Mouse (Mus musculus) kidney, adult 8-10 months (tissue): ENCODE measurements around the gene Ap1m2.
"Not testable (repeated sequence)": the region's sequence is repeated elsewhere in the genome, so short reads cannot be mapped to it uniquely, and the experiment has no call there.

Experiments used
- DNase-seq, 2 experiments: peaks; one replicate each; pipeline ENCODE4 v3.0.0; 2022

The Ap1m2 gene

DNA sequence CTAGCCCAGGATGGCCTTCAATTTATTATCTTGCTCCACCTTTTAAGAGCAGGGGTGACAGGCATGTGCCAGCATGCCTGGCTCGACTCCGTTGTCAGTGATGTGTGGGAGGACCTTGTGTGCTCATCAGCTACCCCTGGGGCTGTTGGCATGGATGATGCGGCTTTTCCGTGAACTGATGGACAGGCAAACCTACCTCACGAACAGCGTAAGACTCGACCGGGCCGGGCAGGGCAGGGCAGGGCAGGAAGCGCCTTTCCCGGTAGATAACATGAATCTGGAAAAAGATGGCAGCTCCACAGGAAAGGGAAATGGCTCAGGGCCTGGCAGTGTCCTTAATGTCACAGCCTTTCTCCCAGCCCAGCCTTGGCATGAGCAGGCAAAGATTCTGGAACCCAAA lies 12.1 kb upstream of the Ap1m2 start:
- peak; percentile 11 to 44 for DNase-seq

GRCm38 (mm10) chr9:21322917-21323297 lies 10.8 kb upstream of the Ap1m2 start:
- DNase-seq, result not testable (repeated sequence)

DNA sequence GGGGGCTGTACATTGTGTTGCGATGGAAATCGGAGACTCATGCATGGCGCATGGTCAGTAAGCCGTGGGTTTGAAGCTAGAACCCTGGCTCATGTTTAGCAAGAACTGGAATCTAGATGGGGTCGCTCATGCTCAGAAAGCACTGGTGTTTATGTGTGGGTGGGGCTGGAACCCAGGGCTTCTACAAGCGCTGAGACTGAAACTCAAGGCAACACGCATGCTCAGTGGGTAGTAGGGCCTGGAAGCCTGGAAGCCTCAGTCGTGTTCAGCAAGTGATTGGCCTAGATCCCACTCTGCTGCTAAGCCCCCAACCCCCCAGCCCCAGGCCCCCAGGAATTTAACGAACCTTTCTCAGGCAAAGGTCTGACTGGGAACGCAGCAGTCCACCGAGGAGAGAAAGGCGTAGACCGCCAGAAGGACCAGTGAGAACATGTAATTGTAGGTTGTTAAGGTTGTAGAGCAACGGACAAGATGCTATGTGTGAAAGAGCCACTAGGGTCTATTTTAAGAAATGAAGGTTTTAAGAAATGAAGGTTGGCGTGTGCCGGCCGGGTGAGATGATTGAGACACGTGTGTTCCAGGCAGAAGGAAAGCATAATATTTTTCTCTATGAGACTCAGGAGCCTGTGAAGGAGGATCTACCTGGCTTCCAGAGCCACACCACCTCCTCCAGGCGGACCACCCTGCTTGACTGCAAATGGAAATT lies 10.2 kb upstream of the Ap1m2 start:
- no peak for DNase-seq

GRCm38 (mm10) chr9:21321513-21321835 lies 9.3 kb upstream of the Ap1m2 start:
- peak; percentile 38 to 42 for DNase-seq

DNA sequence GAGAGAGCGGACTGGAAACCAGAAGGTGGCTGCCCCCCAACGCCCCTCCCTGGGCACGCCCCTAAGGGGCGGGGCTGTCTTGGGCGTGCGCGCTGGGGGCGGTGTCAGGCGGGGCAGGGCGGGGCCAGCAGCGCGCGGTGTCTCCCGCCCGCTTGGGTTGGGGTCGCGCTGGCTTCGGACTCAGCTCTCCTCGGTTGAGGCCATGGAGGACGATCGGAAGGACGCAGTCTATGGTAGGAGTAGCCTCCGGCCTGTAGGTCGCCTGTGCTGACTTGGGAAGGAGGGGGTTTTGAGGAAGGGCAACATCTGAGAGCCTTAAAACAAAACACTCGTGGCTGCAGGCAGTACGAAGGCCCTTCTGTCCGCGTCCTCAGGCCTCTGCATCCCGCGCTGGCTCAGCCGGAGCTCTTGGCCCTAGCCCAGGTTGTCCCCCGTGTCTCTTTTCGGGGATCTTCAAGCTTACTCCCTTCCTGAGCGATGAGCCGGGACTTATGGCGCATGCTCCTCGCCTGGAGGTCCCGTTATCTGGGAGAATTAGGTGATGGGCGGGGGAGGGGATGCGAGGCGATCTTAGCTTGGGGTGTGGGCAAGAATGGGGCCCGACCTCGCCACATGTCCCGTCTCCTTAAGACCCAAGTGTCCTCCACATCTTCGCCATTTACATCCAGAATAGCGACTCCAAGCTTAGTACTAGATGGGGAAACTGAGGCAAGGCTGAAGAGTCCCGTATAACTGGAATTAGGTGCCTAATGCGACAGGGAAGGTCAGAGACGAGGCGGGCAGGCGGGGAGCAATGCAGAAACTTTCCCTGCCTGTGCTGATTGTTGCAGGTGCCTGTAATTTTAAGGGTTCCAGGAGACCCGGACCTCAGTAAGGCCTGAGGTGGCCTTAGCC lies 8.7 kb upstream of the Ap1m2 start, which contains the start of gene Slc44a2:
Slc44a2 (plus strand) TSS at position 80 of the 894 bp plus-strand sequence.
- peak; percentile 70 to 83 for DNase-seq

DNA sequence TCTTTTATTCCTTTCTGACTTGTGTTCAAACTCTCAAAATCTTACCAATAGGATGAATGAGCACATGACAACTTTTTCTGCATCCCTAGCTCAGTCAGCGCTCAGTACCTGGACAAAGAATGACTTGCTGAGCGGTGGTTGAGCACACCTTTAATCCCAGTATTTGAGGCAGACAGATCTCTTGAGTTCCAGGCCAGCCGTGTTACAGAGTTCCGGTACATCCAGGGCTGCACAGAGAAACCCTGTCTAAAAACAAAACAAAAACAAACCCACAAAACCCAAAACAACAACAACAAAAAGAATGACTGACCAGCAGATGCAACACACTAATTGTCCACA lies 8.1 kb upstream of the Ap1m2 start:
- no peak for DNase-seq

DNA sequence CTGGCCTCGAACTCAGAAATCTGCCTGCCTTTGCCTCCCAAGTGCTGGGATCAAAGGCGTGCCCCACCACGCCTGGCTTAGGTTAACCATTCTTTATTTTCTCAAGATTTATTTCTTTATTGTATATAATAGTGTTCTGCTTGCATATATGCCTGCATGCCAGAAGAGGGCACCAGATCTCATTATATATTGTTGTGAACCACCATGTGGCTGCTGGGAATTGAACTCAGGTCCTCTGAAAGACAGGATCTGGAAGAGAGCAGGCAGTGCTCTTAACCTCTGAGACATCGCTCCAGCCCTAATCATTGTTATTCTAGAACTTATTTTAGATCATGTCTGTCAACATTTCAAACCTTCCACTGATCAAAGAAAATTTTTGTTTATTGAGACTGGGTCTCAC lies 7.4 kb upstream of the Ap1m2 start:
- DNase-seq, result no peak

DNA sequence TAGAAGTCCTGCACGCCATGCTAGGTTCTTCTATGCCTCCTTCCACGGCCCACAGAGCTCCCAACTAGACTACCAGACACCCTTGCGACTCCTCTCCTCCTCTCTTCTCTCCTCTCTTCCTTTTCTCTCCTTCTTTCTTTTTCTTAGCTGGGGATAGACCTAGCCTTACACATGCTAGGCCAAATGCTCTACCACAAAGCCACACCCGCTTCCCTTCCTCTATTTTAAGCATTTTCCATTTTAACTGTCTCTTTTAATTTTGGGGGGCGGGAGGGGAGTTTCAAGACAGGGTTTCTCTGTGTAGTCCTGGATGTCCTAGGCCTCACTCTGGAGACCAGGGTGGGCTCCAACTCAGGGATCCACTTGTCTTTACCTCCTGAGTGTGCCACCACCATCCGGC lies 6.7 kb upstream of the Ap1m2 start:
- no peak for DNase-seq

DNA sequence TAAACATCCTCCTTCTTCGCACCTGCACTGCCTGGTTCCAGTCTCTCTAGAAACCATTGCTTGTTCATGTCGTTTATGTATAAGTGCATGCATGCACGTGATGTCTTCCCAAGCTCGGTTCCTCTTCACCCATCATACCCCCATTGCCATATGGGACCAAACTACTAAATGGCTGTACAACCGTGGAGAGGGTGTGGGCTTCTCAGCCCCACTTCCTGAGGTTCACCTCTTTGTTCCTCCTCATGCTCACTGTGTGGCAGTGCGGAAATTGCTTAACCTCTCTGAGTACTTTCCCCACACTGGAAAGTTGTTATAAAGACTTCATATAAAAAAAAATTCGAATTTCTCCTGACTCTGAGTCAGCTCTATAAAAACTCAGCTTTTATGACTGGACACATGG lies 4.6 kb upstream of the Ap1m2 start:
- DNase-seq, result no peak

- DNase-seq, result no peak
Measured at GRCm38 (mm10) chr9:21315421-21315820, 3.3 kb upstream of the Ap1m2 start.

DNA sequence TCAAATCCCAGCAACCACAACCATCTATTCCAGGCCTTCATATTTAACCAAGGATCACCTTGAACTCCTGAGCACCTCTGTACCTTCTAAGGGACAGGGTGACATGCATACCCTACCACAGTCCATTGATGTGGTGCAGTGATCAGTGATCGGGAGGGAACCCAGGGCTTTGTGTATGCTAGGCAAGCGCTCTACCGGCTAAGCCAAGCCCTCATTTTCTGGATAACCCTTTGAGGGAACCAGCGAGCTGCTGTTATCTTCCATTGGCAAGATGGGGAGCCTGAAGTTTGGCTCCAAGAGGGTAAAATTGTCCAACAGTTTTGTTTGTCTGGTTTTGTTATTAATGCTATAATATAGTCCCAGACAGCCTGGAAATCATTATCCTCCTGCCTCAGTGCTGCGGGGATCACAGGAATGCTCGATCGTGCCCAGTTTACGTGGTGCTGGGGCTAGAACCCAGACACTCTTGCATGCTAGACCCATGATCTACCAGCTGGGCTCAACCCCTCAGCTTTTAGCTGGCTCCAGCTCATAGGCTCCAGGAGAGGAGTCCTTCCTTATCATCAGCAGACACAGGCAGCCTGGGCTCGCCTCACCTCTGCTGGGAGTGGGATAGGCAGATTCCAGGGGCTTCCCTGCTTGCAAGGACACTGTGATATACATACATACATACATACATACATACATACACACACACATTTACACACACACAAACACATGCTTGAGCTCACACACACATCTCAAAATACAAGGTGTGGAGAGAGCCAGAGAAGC lies 2.4 kb upstream of the Ap1m2 start:
- DNase-seq, result no peak

- peak; percentile 73 to 84 for DNase-seq
Measured at GRCm38 (mm10) chr9:21313394-21313793, 1.3 kb upstream of the Ap1m2 start.

DNA sequence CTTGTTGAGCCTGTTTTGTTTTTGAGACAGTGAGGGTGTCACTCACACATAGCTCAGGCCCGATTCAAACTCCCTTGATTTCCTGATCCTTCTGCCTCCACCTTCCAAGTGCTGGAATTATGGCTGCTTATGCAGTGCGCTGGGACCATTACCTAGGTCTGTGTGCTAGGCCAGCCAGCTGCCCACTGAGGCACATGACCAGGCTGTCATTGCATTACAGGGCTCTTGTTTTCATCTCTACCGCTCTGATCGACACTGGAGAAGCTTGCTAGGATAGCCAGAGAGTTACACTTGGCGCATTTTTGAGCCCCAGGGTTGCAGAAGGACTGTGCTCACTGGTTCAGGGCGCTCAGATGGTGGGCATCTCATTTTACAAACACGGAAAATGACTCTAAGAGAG lies 442 bp downstream of the Ap1m2 start:
- DNase-seq, result no peak

GRCm38 (mm10) chr9:21309150-21309741 lies 2.9 kb downstream of the Ap1m2 start:
- DNase-seq, result peak in 1 of 2 experiments; percentile 21

GRCm38 (mm10) chr9:21305065-21305464 lies 7.1 kb downstream of the Ap1m2 start:
- DNase-seq, result no peak

DNA sequence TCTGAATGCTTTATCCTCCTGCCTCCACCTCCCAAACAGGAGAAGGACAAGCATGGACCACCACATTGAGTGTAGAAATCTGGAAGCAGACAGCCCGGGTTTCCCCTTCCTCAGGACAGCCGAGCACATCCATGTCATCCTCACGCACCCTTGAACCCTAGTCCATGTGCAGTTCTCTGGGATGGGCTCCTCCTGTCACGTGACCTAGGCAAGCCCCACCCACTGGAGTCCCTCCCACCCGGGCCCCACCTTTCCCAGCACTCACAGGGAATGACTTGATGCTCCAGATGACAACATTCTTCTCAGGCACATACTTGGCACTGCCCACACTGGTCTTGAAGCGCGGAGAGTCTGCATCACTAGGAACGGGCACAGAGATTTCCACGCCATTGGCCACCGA lies 13.1 kb downstream of the Ap1m2 start:
- no peak for DNase-seq

DNA sequence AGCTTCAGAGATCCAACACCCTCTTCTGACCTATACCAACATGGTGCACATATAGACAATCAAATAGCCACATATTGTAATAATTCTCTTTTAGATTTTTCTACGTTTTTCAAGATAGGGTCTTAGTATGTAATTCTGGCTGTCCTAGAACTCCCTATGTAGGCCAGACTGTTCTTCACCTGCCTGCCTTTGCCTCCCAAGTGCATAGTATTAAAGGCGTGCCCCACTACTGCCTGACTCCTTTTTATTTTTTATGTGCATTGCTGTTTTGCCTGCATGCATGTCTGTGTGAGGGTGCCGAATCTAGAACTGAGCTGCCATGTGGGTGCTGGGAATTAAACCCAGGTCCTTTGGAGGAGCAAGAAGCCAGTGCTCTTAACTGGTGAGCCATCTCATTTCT lies 19.9 kb downstream of the Ap1m2 start:
- DNase-seq, result no peak

DNA sequence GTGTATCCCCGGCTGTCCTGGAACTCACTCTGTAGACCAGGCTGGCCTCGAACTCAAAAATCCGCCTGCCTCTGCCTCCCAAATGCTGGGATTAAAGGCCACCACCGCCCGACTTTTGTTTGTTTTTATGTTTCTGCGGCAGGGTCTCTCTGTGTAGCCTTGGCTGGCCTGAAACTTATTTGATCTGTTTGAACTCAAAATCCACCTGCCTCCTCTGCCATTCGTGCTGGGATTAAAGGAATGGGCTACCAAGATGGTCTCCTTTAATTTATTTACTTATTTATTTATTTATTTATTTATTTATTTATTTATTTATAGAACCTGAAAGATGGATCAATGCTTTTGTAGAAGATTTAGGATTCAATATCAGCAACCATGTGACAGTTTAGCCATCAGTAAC lies 20.3 kb downstream of the Ap1m2 start:
- DNase-seq, result not testable (repeated sequence)

DNA sequence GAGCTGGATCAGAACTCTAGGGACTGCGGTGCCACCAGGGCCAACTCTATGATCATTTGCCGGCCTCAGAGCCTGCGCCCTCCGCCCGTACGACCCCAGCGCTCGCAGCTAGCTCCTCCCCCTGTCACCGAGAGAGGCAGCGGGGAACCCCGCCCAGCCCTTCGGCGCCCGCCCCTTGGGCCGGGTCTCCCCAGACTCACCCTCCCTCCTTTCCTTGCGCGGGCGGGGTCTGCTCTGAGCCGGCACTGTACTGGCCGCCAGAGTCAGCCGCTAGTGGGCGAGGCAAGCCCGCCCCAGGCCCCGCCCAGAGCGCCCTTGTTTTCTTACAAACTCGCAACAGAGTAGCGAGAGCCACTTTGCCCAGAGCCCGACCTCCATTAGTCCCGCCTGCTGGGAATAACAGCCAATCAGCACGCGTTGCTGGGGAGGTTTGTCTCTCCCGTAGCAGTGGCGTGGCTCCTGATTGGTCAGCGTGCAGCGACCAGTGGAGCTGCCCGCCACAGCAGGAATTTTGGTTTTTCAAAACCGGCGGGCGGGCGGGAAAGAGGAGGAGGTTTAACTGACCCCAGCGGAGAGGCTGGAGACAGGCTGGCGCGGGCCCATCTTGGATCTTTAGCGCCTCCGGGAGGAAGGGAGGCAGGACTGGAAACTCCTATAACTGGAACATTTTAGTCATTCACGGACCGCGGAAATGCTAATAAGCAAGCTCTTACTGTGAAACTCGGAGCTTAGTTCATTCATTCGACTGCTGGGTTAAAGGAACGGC lies 20.9 kb downstream of the Ap1m2 start, which contains the start of gene Cdkn2d:
Cdkn2d (minus strand) TSS at position 386 of the 766 bp plus-strand sequence.
- peak; percentile 100 for DNase-seq

GRCm38 (mm10) chr9:21290589-21290988 lies 21.5 kb downstream of the Ap1m2 start:
- peak in 1 of 2 experiments; percentile 52 for DNase-seq

DNA sequence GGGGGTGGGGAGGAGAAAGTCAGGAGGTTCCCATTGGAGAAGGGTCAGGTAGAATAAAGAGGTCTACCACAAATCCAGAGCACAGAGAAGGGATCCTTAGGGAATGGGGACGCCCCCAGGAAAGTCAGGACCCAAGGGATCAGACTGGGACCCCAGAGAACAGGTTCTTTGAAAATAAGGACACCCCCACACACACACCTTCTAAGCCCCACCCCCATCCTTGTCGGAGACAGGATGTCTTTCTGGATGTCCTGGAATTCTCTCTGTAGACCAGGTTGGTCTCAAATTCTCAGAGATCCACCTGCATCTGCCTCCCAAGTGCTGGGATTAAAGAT lies 22.8 kb downstream of the Ap1m2 start:
- no peak for DNase-seq
